In the genomic region with DNA sequence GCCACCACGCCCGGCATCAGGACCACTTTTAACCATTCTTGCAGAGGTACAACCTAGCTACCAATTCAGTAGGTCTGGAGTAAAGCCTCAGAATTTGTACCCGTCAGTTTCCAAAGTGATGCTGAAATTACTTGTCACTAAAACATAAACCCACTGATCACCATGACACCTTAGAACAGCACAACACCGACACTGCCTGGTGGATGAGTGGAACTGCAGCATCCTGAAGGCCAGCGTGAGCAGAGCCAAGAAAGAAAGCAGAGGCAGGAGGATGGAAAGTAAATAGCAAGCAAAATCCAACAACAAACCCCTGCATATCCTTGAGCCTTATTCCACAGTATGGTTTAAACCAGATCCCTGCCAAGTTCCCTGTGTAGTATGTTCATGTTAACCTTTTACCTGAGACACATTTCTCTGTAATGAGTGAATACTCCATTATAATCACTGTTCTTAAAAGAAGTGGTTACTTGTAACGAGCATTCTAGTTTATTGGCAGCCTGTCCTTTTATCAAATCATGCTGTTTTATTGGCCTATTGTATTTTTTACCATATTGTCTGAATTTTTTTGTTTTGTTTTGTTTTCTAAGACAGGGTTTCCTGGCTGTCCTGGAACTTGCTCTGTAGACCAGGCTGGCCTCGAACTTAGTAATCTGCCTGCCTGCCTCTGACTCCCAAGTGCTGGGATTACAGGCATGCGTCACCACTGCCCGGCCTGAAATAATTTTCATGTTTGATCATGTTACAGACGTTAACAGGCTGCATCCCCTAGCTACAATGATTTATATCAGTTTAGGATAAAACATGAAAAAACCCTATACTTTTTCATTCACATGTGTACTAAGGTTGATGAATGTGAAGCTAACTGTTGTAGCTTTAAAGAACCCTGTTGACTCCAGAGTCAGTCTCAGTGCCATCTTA, we compare ENCODE assay signal across 7 mouse cellular contexts. TPM values are rescaled to one million over a fixed set of nuclear protein-coding genes. Genes with fewer than 3 reads are reported as not detected.
DNase-seq lines count a peak whose midpoint lies in the region; ATAC-seq lines count a peak whose summit lies in the region.

No protein-coding gene starts in this region.

- peak; percentile 37 to 58 for DNase-seq in spleen, adult 18-20 months
- DNase-seq in spleen, adult 12 weeks (ENCODE audit: low spot score), result no peak
- DNase-seq in adrenal gland, postnatal 10 days, result peak; percentile 41
- DNase-seq in layer of hippocampus, adult 18-20 months (ENCODE audit: low spot score in 2 of 2), result peak; percentile 21 to 72
- DNase-seq in splenic B cell, adult 2 months (ENCODE audit: low read depth, low spot score), result peak; percentile 81

- peak; percentile 83 for ATAC-seq in erythroblast, adult 5-6 weeks (replicated peaks; ENCODE audit: low FRiP score, poor library complexity, severe bottlenecking)
- peak; percentile 71 for ATAC-seq in megakaryocyte-erythroid progenitor cell, adult 5-6 weeks (replicated peaks; ENCODE audit: low FRiP score, low TSS enrichment, poor library complexity, severe bottlenecking)

- H3K27me3 ChIP-seq in splenic B cell, adult 2 months (ENCODE audit: control insufficient read depth, insufficient read depth, low read length, poor library complexity, severe bottlenecking), result no peaks in the 10 kb centered on the region

- peaks cover 6% of the 10 kb centered on the region; the same call in 1 of the 2 replicates for H3K36me3 ChIP-seq in splenic B cell, adult 2 months (ENCODE audit: control insufficient read depth, insufficient read depth, low read length, poor library complexity, severe bottlenecking)

RNA-seq across cellular contexts. Expression of a gene that starts 26.5 kb away (rescaled TPM):
- under 1 TPM; 0.15 to 0.39 TPM for total RNA-seq in adrenal gland, postnatal 10 days (2021)
- total RNA-seq in erythroblast, adult 5-6 weeks (2015; ENCODE audit: low replicate concordance), result 0.77 TPM in 1 of 2 replicates, not detected in the other
- 0.26 and 1.4 TPM in 2 replicates for total RNA-seq in erythroblast, adult 5-6 weeks (2017; ENCODE audit: low replicate concordance)
- total RNA-seq in layer of hippocampus, adult 18-20 months (2021), result 1 to 10 TPM; 4.3 to 4.4 TPM
- 1.3 and 1.6 TPM in 2 replicates for total RNA-seq in megakaryocyte-erythroid progenitor cell, adult 5-6 weeks (2014; fragmentation: Nextera tagmentation)
- total RNA-seq in megakaryocyte-erythroid progenitor cell, adult 5-6 weeks (2017), result 0.34 and 0.70 TPM in 2 replicates

RNA-seq across cellular contexts. Expression of a gene that starts 36.0 kb away (rescaled TPM):
- 100 to 1,000 TPM; 107 to 121 TPM for total RNA-seq in adrenal gland, postnatal 10 days (2021)
- total RNA-seq in erythroblast, adult 5-6 weeks (2015; ENCODE audit: low replicate concordance), result 64.4 and 92.8 TPM in 2 replicates
- 73.6 and 93.5 TPM in 2 replicates for total RNA-seq in erythroblast, adult 5-6 weeks (2017; ENCODE audit: low replicate concordance)
- 100 to 1,000 TPM; 105 to 106 TPM for total RNA-seq in layer of hippocampus, adult 18-20 months (2021)
- 209 and 268 TPM in 2 replicates for total RNA-seq in megakaryocyte-erythroid progenitor cell, adult 5-6 weeks (2014; fragmentation: Nextera tagmentation)
- total RNA-seq in megakaryocyte-erythroid progenitor cell, adult 5-6 weeks (2017), result 136 and 213 TPM in 2 replicates
